In genomic region chr1:153035328-153035944, GRCm38 (mm10) we compare ENCODE assay signal across 8 mouse cellular contexts.
DNase-seq lines count a peak whose midpoint lies in the region; ATAC-seq and TF ChIP-seq lines count a peak whose summit lies in the region.

No protein-coding gene starts in this region.

- peak; percentile 77 for TF ChIP-seq CTCF in cerebellum, adult 2 months (IDR thresholded peaks at IDR 0.05; ENCODE audit: borderline replicate concordance, insufficient read depth, low read depth, low read length)
- peak; percentile 67 for TF ChIP-seq CTCF in liver, embryonic 14.5 days (IDR thresholded peaks at IDR 0.05; ENCODE audit: low read depth)

- peak; percentile 56; the same call in 1 of the 2 replicates for ATAC-seq in kidney, embryonic 15.5 days (replicated peaks; ENCODE audit: low FRiP score)
- no peak for ATAC-seq in liver, embryonic 14.5 days (ENCODE audit: insufficient read depth)
- peak; percentile 42 for ATAC-seq in neural tube, embryonic 14.5 days (ENCODE audit: low read depth)

- DNase-seq in 3T3-L1 (ENCODE audit: low read depth, low spot score) = peak; percentile 74
- DNase-seq in ES-CJ7 (ENCODE audit: low read depth, low spot score) = peak; percentile 86
- peak; percentile 77 to 81 for DNase-seq in cerebellum, adult 2 months
- DNase-seq in forelimb bud, embryonic 11.5 days (ENCODE audit: low read depth, low spot score) = peak; percentile 50
- DNase-seq in liver, embryonic 14.5 days (ENCODE audit: low read depth in 3 of 3, low spot score in 3 of 3) = no peak
- no peak for DNase-seq in T-cell, adult 2 months (ENCODE audit: low spot score)

- H3K4me1 ChIP-seq in cerebellum, adult 2 months (ENCODE audit: control insufficient read depth, insufficient read depth, low read length) = peaks cover 45% of the 10 kb centered on the region
- H3K4me1 ChIP-seq in kidney, embryonic 15.5 days = peaks cover 33% of the 10 kb centered on the region
- 0 out of 4 replicates have a peak, but pooled peaks cover 0 to 2% of the 10 kb centered on the region in 2 experiments for H3K4me1 ChIP-seq in liver, embryonic 14.5 days (replicated peaks; ENCODE audit: control insufficient read depth in 2 of 2, insufficient read depth in 2 of 2, low read length in 1 of 2)
- peaks cover 34% of the 10 kb centered on the region; the same call in 1 of the 2 replicates for H3K4me1 ChIP-seq in neural tube, embryonic 14.5 days (ENCODE audit: control insufficient read depth, insufficient read depth, low read length)

- no peaks in the 10 kb centered on the region for H3K9me3 ChIP-seq in kidney, embryonic 15.5 days (replicated peaks)
- H3K9me3 ChIP-seq in liver, embryonic 14.5 days (ENCODE audit: control insufficient read depth, low read length) = no peaks in the 10 kb centered on the region
- no peaks in the 10 kb centered on the region for H3K9me3 ChIP-seq in neural tube, embryonic 14.5 days (ENCODE audit: control insufficient read depth, low read length)

- H3K27me3 ChIP-seq in cerebellum, adult 2 months (ENCODE audit: control insufficient read depth, insufficient read depth, low read length) = no peaks in the 10 kb centered on the region
- no peaks in the 10 kb centered on the region for H3K27me3 ChIP-seq in kidney, embryonic 15.5 days
- no peaks in the 10 kb centered on the region for H3K27me3 ChIP-seq in liver, embryonic 14.5 days (ENCODE audit: control insufficient read depth, insufficient read depth, low read length)
- no peaks in the 10 kb centered on the region for H3K27me3 ChIP-seq in neural tube, embryonic 14.5 days (ENCODE audit: control insufficient read depth, insufficient read depth, low read length)

- 32% methylated on average over 6 of the region's 6 CpGs for WGBS in cerebellum, adult 2 months
- WGBS in kidney, embryonic 15.5 days = 37% methylated on average over 6 of the region's 6 CpGs
- WGBS in liver, embryonic 14.5 days (ENCODE audit: insufficient replicate concordance) = 34% methylated on average over 6 of the region's 6 CpGs
- 35% methylated on average over 6 of the region's 6 CpGs for WGBS in neural tube, embryonic 14.5 days

- no peak overlapping the region for H3K4me3 ChIP-seq in cerebellum, adult 2 months (replicated peaks; ENCODE audit: insufficient read depth, low read depth, low read length)
- no peak overlapping the region for H3K4me3 ChIP-seq in kidney, embryonic 15.5 days (replicated peaks)
- H3K4me3 ChIP-seq in liver, embryonic 14.5 days (ENCODE audit: insufficient read depth in 1 of 2, low read depth in 2 of 2, low read length in 2 of 2) = no peak overlapping the region
- no peak overlapping the region for H3K4me3 ChIP-seq in neural tube, embryonic 14.5 days (ENCODE audit: low read depth, low read length)

- H3K9ac ChIP-seq in kidney, embryonic 15.5 days = no peak overlapping the region
- no peak overlapping the region for H3K9ac ChIP-seq in liver, embryonic 14.5 days (replicated peaks)
- peak overlapping the region; percentile 1; the same call in 1 of the 2 replicates for H3K9ac ChIP-seq in neural tube, embryonic 14.5 days (replicated peaks; ENCODE audit: low read depth, low read length)

- TF ChIP-seq POLR2A in cerebellum, adult 2 months (IDR thresholded peaks at IDR 0.05; ENCODE audit: borderline replicate concordance, insufficient read depth, low read length) = no peak

- no peak for TF ChIP-seq EP300 in liver, embryonic 14.5 days (IDR thresholded peaks at IDR 0.05; ENCODE audit: low read depth)

- no peak overlapping the region for H3K27ac ChIP-seq in cerebellum, adult 2 months (ENCODE audit: insufficient read depth, low read length)
- 0 out of 2 replicates have a peak overlapping the region, but pooled peaks have one; percentile 32 for H3K27ac ChIP-seq in kidney, embryonic 15.5 days
- H3K27ac ChIP-seq in liver, embryonic 14.5 days = no peak overlapping the region
- peak overlapping the region; percentile 74 for H3K27ac ChIP-seq in neural tube, embryonic 14.5 days (ENCODE audit: low read depth, low read length)

- H3K4me2 ChIP-seq in kidney, embryonic 15.5 days = peak overlapping the region; percentile 6; the same call in 1 of the 2 replicates
- no peak overlapping the region for H3K4me2 ChIP-seq in liver, embryonic 14.5 days (ENCODE audit: low read depth)
- peak overlapping the region; percentile 8; the same call in 1 of the 2 replicates for H3K4me2 ChIP-seq in neural tube, embryonic 14.5 days (ENCODE audit: low read depth, low read length)

- H3K36me3 ChIP-seq in kidney, embryonic 15.5 days = no peaks in the 10 kb centered on the region
- H3K36me3 ChIP-seq in liver, embryonic 14.5 days (replicated peaks; ENCODE audit: control insufficient read depth, insufficient read depth, low read depth) = no peaks in the 10 kb centered on the region
- no peaks in the 10 kb centered on the region for H3K36me3 ChIP-seq in neural tube, embryonic 14.5 days (ENCODE audit: control insufficient read depth, insufficient read depth, low read length)

Comparison
In these comparisons a context has a peak if more than half of its experiments do, and no peak if none do; other contexts are left out.
1. DNase-seq: peak in 3T3-L1 (single experiment), ES-CJ7 (single experiment), cerebellum, adult 2 months (2 of 2) and forelimb bud, embryonic 11.5 days (single experiment); none in liver, embryonic 14.5 days (0 of 3) and T-cell, adult 2 months (single experiment).
2. H3K27ac ChIP-seq: peak in kidney, embryonic 15.5 days (single experiment) and neural tube, embryonic 14.5 days (single experiment); none in cerebellum, adult 2 months (single experiment) and liver, embryonic 14.5 days (single experiment).